Mouse (Mus musculus): ENCODE measurements around the gene Fam20a. TPM values are rescaled to one million over a fixed set of nuclear protein-coding genes. Genes with fewer than 3 reads are reported as not detected.

Fam20a gene
- polyA plus RNA-seq, 1 experiment from 2014 or later, result 3.0 TPM

DNA sequence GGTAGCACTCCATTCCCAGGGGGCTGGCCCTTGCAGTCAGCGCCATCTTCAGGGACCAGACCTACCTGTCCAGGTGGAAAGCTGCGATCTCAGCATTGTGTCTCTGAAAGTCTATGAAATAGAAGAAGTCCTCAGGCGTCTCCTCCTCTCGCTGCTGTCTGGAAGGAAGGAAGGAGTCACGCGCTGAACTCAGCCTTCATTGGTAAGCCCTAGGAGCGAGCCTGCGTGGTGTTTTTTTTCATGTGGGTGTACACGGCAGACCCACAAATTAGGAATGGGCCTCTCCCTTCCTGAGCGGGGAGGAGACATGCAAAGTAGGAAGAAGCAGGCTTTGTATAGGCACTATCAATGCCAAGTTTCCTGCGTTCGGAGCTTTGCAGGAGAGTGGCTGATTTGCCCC is 43.8 kb downstream of the Fam20a start:
- no peak overlapping the region for H3K4me3 ChIP-seq (ENCODE audit: low read depth, low read length)
- no peaks in the 10 kb centered on the region for H3K36me3 ChIP-seq (ENCODE audit: control insufficient read depth, insufficient read depth, low read length)
- H3K27ac ChIP-seq (ENCODE audit: low read depth, low read length), result no peak overlapping the region
- H3K9me3 ChIP-seq (ENCODE audit: control insufficient read depth, low read length), result no peaks in the 10 kb centered on the region
- ATAC-seq (ENCODE audit: low FRiP score) (no peak), DNase-seq (ENCODE audit: low spot score) (no peak)
- H3K9ac ChIP-seq (ENCODE audit: low read depth, low read length), result no peak overlapping the region
- no peaks in the 10 kb centered on the region for H3K4me1 ChIP-seq (replicated peaks; ENCODE audit: control insufficient read depth, insufficient read depth, low read length)
- H3K4me2 ChIP-seq (replicated peaks; ENCODE audit: low read depth, low read length), result no peak overlapping the region
- whole genome bisulfite sequencing, result 78% methylated on average over 12 of the region's 12 CpGs
- no peaks in the 10 kb centered on the region for H3K27me3 ChIP-seq (ENCODE audit: control insufficient read depth, insufficient read depth, low read length)

DNA sequence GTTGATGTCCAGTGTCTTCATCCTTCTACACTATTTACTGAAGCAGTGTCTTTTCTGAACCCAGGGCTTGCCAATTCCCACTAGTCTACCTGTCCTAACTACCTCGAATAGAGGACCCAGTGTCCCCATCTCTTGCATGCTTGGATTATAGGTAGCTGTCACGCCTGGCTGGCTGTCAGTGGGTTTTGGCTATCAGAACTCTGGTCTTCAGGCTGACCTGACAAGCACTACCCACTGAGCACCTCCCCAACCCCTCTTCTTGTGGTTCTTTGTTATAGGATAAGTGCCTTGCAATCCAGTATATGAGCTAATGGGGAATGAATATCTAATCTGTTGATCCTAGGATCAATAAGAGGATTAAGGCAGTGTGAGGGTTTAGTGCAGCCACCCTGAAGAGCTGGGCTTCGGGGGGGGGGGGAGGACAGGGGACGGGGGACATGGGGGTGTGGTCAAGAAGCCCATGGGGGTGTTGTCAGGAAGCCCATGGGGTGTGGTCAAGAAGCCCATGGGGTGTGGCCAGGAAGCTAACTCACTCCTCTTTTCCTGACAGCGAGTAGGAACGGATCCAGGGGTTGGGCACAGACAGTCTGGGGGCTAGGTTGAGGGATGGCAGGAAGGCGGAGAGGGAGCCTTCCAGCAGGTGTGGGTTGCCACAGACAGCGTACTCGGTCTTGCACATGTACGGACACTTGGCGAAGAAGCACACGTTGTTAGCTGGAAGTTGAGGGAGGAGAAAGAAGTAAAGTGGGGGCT is 45.3 kb downstream of the Fam20a start:
- WGBS, result 76% methylated on average over 12 of the region's 12 CpGs
- no peaks in the 10 kb centered on the region for H3K36me3 ChIP-seq (ENCODE audit: control insufficient read depth, insufficient read depth, low read length)
- no peaks in the 10 kb centered on the region for H3K4me1 ChIP-seq (replicated peaks; ENCODE audit: control insufficient read depth, insufficient read depth, low read length)
- H3K9me3 ChIP-seq (ENCODE audit: control insufficient read depth, low read length), result no peaks in the 10 kb centered on the region
- DNase-seq (ENCODE audit: low spot score) (no peak), ATAC-seq (ENCODE audit: low FRiP score) (no peak)
- no peaks in the 10 kb centered on the region for H3K27me3 ChIP-seq (ENCODE audit: control insufficient read depth, insufficient read depth, low read length)
- no peak overlapping the region for H3K4me3 ChIP-seq (ENCODE audit: low read depth, low read length)
- H3K9ac ChIP-seq (ENCODE audit: low read depth, low read length), result no peak overlapping the region
- H3K4me2 ChIP-seq (replicated peaks; ENCODE audit: low read depth, low read length), result no peak overlapping the region
- H3K27ac ChIP-seq (ENCODE audit: low read depth, low read length), result no peak overlapping the region

DNA sequence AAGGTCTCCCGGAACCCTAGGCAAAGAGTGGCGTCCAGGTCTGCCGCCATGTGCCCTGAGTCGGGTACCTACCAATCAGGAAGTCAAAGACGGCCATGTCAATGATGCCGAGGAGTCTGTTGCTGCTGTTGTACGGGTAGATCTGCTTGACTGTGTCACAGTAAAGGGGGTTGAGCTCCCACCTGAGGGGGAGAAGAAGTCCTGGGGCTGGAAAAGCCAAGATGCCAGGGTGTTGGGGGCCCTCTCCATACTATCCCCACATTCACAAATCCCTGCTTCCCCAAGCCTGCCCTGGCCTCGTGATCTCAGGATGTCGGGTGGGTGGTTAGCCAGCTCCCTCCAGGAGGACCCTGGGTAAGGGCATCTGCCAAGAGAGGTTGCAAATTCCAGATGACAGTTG is 46.3 kb downstream of the Fam20a start:
- Histone ChIP-seq H3K9me3 (ENCODE audit: control insufficient read depth, low read length) (no peaks in the 10 kb centered on the region), H3K4me2 (replicated peaks; ENCODE audit: low read depth, low read length) (no peak overlapping the region), H3K27me3 (ENCODE audit: control insufficient read depth, insufficient read depth, low read length) (no peaks in the 10 kb centered on the region), H3K9ac (ENCODE audit: low read depth, low read length) (no peak overlapping the region), H3K27ac (ENCODE audit: low read depth, low read length) (no peak overlapping the region), H3K4me1 (replicated peaks; ENCODE audit: control insufficient read depth, insufficient read depth, low read length) (no peaks in the 10 kb centered on the region), H3K4me3 (ENCODE audit: low read depth, low read length) (no peak overlapping the region), H3K36me3 (ENCODE audit: control insufficient read depth, insufficient read depth, low read length) (no peaks in the 10 kb centered on the region)
- WGBS, result 91% methylated on average over 9 of the region's 9 CpGs
- no peak for ATAC-seq (ENCODE audit: low FRiP score)
- DNase-seq (ENCODE audit: low spot score), result no peak

DNA sequence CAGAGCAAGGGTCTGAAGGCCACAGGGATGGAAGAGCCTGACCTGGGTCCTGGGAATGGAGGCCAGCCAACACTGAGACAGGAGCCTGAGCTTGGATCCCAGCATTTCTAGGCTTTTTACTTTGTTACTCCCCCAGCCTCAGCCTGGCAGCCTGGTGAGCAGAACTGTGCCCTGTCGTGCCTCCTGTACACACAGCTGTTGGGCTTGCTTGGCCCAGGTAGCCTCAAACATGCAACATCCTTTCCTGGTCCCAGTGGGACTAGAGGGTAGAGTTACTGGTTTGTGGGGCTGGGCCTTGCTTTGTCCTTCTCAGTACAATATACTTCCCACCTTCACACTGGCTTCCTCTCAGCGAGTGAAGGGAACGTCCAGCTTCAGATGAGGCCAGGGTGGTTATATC is 46.9 kb downstream of the Fam20a start:
- ATAC-seq (ENCODE audit: low FRiP score) (no peak), DNase-seq (ENCODE audit: low spot score) (no peak)
- Histone ChIP-seq H3K9ac (ENCODE audit: low read depth, low read length) (no peak overlapping the region), H3K4me1 (replicated peaks; ENCODE audit: control insufficient read depth, insufficient read depth, low read length) (no peaks in the 10 kb centered on the region), H3K9me3 (ENCODE audit: control insufficient read depth, low read length) (no peaks in the 10 kb centered on the region), H3K27ac (ENCODE audit: low read depth, low read length) (no peak overlapping the region), H3K4me2 (replicated peaks; ENCODE audit: low read depth, low read length) (no peak overlapping the region), H3K4me3 (ENCODE audit: low read depth, low read length) (no peak overlapping the region), H3K27me3 (ENCODE audit: control insufficient read depth, insufficient read depth, low read length) (no peaks in the 10 kb centered on the region), H3K36me3 (ENCODE audit: control insufficient read depth, insufficient read depth, low read length) (no peaks in the 10 kb centered on the region)
- WGBS, result 85% methylated on average over 3 of the region's 3 CpGs

DNA sequence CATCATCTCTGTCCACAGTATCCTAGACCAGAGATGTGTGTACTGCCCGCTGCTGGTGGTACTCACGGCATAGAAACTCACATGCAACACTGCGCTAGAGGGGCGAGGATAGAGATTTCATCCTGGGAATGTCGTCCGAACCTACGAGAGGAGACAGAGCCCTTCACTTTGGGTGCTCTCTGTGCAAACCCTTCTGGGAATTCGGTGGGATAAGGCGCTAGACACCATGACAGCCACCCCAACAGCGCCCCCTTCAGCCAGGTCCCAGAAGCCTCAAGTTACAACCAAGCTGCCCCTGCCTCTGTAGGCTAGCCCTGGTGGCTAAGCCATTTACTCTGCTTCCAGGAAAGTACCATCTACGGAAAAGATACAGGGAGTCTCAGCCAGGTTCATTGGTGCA is 47.5 kb downstream of the Fam20a start:
- Histone ChIP-seq H3K4me1 (replicated peaks; ENCODE audit: control insufficient read depth, insufficient read depth, low read length) (no peaks in the 10 kb centered on the region), H3K36me3 (ENCODE audit: control insufficient read depth, insufficient read depth, low read length) (no peaks in the 10 kb centered on the region), H3K27me3 (ENCODE audit: control insufficient read depth, insufficient read depth, low read length) (no peaks in the 10 kb centered on the region), H3K4me3 (ENCODE audit: low read depth, low read length) (no peak overlapping the region), H3K27ac (ENCODE audit: low read depth, low read length) (no peak overlapping the region), H3K9ac (ENCODE audit: low read depth, low read length) (no peak overlapping the region), H3K4me2 (replicated peaks; ENCODE audit: low read depth, low read length) (no peak overlapping the region), H3K9me3 (ENCODE audit: control insufficient read depth, low read length) (no peaks in the 10 kb centered on the region)
- DNase-seq (ENCODE audit: low spot score), result no peak
- 75% methylated on average over 11 of the region's 11 CpGs for WGBS
- no peak for ATAC-seq (ENCODE audit: low FRiP score)

DNA sequence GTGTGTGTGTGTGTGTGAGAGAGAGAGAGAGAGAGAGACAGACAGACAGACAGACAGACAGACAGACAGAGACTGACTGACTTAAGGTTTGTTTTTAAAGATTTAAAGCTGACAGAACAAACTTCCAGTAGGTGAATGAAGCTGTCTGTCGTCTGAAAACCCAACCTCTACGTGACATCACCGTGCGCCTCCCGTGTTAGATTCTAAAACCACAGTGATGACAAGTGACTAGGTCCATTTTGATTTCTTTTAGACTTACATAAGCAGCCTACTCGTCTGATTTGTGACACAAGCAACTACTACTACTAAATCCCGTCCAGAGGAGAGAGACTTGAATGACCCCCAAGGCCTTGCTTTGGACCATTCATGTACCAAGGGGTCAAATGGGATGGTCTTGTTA is 48.3 kb downstream of the Fam20a start:
- ATAC-seq (ENCODE audit: low FRiP score), result no peak
- no peak for DNase-seq (ENCODE audit: low spot score)

DNA sequence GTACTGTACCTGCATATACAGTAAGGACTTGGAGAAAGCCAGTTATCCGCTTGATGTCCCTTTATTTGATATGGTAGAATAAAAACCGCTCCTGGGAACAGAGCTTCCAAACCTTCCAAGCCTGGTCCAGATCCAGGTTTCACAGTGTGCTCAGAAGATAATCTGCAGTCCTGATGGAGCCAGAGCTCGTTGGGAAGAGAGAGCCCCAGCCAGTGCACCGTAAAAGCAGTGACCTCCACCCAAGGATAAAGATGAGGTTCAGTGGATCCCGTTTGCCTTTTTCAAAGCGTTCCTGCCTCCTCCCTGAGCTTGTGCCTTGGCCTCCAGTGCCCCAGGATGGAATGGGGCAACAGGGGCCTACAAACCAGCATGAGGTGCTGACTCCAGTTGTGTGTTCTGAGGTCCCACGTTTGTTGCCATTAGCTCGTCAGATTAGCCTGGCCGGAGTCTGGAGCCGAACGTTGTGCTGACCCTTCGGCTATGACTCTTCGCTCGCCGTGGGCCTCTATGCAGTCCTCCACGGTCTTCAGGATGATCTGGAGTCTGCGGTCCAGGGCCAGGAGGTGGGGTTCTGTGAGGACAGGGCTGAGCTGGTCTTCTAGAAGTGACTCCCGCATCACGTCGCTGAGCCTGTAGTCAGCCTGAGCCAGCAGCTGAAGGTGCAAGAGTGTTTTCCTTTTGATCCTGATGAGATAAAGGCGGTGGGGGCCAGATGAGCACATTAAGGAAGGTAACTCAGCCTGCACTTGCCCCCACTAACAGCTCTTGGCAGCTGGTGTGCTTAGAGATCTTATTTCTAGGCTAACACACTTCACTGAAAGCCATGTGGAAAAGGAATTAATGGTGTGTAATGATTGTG is 49.0 kb downstream of the Fam20a start:
- Histone ChIP-seq H3K4me2 (replicated peaks; ENCODE audit: low read depth, low read length) (no peak overlapping the region), H3K9ac (ENCODE audit: low read depth, low read length) (no peak overlapping the region), H3K27me3 (ENCODE audit: control insufficient read depth, insufficient read depth, low read length) (no peaks in the 10 kb centered on the region), H3K27ac (ENCODE audit: low read depth, low read length) (no peak overlapping the region), H3K4me1 (replicated peaks; ENCODE audit: control insufficient read depth, insufficient read depth, low read length) (no peaks in the 10 kb centered on the region), H3K4me3 (ENCODE audit: low read depth, low read length) (no peak overlapping the region), H3K36me3 (ENCODE audit: control insufficient read depth, insufficient read depth, low read length) (no peaks in the 10 kb centered on the region), H3K9me3 (ENCODE audit: control insufficient read depth, low read length) (no peaks in the 10 kb centered on the region)
- ATAC-seq (ENCODE audit: low FRiP score), result no peak
- no peak for DNase-seq (ENCODE audit: low spot score)
- 81% methylated on average over 21 of the region's 21 CpGs for WGBS

More for the DNA sequence above, 48.3 kb downstream of the Fam20a start:
- Histone ChIP-seq H3K27ac (ENCODE audit: low read depth, low read length) (no peak overlapping the region), H3K4me3 (ENCODE audit: low read depth, low read length) (no peak overlapping the region), H3K36me3 (ENCODE audit: control insufficient read depth, insufficient read depth, low read length) (no peaks in the 10 kb centered on the region), H3K27me3 (ENCODE audit: control insufficient read depth, insufficient read depth, low read length) (no peaks in the 10 kb centered on the region), H3K4me2 (replicated peaks; ENCODE audit: low read depth, low read length) (no peak overlapping the region), H3K4me1 (replicated peaks; ENCODE audit: control insufficient read depth, insufficient read depth, low read length) (no peaks in the 10 kb centered on the region), H3K9ac (ENCODE audit: low read depth, low read length) (no peak overlapping the region), H3K9me3 (ENCODE audit: control insufficient read depth, low read length) (no peaks in the 10 kb centered on the region)
- 87% methylated on average over 7 of the region's 7 CpGs for WGBS

DNA sequence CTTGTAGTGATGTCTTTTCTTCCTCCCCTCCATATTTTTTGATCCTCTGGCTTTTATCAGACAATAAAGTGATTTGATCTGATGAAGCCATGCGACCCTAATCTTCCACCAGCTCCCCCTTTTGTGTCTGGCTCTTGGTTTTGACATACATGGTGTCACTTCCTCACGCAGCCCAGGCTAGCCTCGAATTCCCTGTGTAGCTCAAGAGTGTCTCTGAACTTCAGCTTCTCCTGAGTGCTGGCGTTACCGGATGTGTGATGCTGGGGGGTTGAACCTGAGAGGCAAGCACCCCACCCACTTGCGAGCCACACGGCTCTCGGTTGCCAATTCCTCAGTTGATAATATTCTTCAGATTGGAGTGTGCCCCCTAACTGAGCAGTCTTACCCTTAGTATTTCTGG is 49.7 kb downstream of the Fam20a start:
- DNase-seq (ENCODE audit: low spot score) (no peak), ATAC-seq (ENCODE audit: low FRiP score) (no peak)
- WGBS, result 93% methylated on average over 8 of the region's 8 CpGs
- Histone ChIP-seq H3K4me3 (ENCODE audit: low read depth, low read length) (no peak overlapping the region), H3K27me3 (ENCODE audit: control insufficient read depth, insufficient read depth, low read length) (no peaks in the 10 kb centered on the region), H3K36me3 (ENCODE audit: control insufficient read depth, insufficient read depth, low read length) (peaks cover 2% of the 10 kb centered on the region), H3K27ac (ENCODE audit: low read depth, low read length) (no peak overlapping the region), H3K4me1 (replicated peaks; ENCODE audit: control insufficient read depth, insufficient read depth, low read length) (no peaks in the 10 kb centered on the region), H3K4me2 (replicated peaks; ENCODE audit: low read depth, low read length) (no peak overlapping the region), H3K9me3 (ENCODE audit: control insufficient read depth, low read length) (no peaks in the 10 kb centered on the region), H3K9ac (ENCODE audit: low read depth, low read length) (no peak overlapping the region)

DNA sequence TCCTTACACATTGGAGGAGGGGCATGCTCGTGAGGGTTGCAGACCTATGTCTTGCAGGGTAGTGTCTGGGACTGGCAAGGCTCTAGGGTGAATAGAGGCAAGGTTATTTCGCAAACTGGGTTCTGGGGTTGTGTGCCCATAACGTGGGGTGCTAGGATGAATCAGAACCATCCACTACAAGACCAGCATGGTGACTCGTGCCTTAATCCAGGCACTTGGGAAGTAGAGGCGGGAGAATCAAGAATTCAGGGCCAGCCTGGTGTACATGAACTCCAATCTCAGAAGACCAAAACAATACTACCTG is 50.1 kb downstream of the Fam20a start:
- 92% methylated on average over 5 of the region's 5 CpGs for WGBS
- no peak overlapping the region for H3K27ac ChIP-seq (ENCODE audit: low read depth, low read length)
- H3K9me3 ChIP-seq (ENCODE audit: control insufficient read depth, low read length), result no peaks in the 10 kb centered on the region
- H3K9ac ChIP-seq (ENCODE audit: low read depth, low read length), result no peak overlapping the region
- DNase-seq (ENCODE audit: low spot score) (no peak), ATAC-seq (ENCODE audit: low FRiP score) (no peak)
- H3K4me3 ChIP-seq (ENCODE audit: low read depth, low read length), result no peak overlapping the region
- no peaks in the 10 kb centered on the region for H3K4me1 ChIP-seq (replicated peaks; ENCODE audit: control insufficient read depth, insufficient read depth, low read length)
- no peak overlapping the region for H3K4me2 ChIP-seq (replicated peaks; ENCODE audit: low read depth, low read length)
- peaks cover 6% of the 10 kb centered on the region for H3K36me3 ChIP-seq (ENCODE audit: control insufficient read depth, insufficient read depth, low read length)
- no peaks in the 10 kb centered on the region for H3K27me3 ChIP-seq (ENCODE audit: control insufficient read depth, insufficient read depth, low read length)
